Mouse (Mus musculus) CD4-positive, CD25-positive, alpha-beta regulatory T cell, adult 4 months (primary cell): ENCODE data around the gene Zfp444. TPM values are rescaled to one million over a fixed set of nuclear protein-coding genes. Genes with fewer than 3 reads are reported as not detected.
A peak's percentile ranks its signal among the peaks of the same experiment; 100 is the strongest.
"Not testable (repeated sequence)": the region's sequence is repeated elsewhere in the genome, so short reads cannot be mapped to it uniquely, and the experiment has no call there.

Experiments used
- ATAC-seq: one replicate; pipeline ENCODE4 v1.8.0; 2017
- polyA plus RNA-seq, 2 experiments: library from polyadenylated mRNA; unstranded; fragments of 100-300 nt; shearing (Covaris generic); gene quantifications; one replicate each; pipeline ENCODE4 v1.2.1; 2017

Zfp444 gene
- polyA plus RNA-seq, 2 experiments from 2014 or later = 5.6 to 10.6 TPM

GRCm38 (mm10) chr7:6162172-6162571 is 9.9 kb upstream of the Zfp444 start:
- no peak for ATAC-seq

- no peak for ATAC-seq
Measured at GRCm38 (mm10) chr7:6164671-6165070, 7.4 kb upstream of the Zfp444 start.

GRCm38 (mm10) chr7:6169403-6169802 is 2.6 kb upstream of the Zfp444 start:
- ATAC-seq = no peak

GRCm38 (mm10) chr7:6170391-6170790 is 1.6 kb upstream of the Zfp444 start:
- ATAC-seq = no peak

GRCm38 (mm10) chr7:6170871-6171270 is 1.2 kb upstream of the Zfp444 start:
- ATAC-seq = no peak

- peak; percentile 69 for ATAC-seq
Measured at GRCm38 (mm10) chr7:6171444-6172005, 501 bp upstream of the Zfp444 start.

- ATAC-seq = no peak
Measured at GRCm38 (mm10) chr7:6172674-6173244, 733 bp downstream of the Zfp444 start.

GRCm38 (mm10) chr7:6173872-6174271 is 1.8 kb downstream of the Zfp444 start:
- no peak for ATAC-seq

- ATAC-seq = not testable (repeated sequence)
Measured at GRCm38 (mm10) chr7:6174365-6174987, 2.5 kb downstream of the Zfp444 start.

GRCm38 (mm10) chr7:6179013-6179412 is 7.0 kb downstream of the Zfp444 start:
- no peak for ATAC-seq

- no peak for ATAC-seq
Measured at GRCm38 (mm10) chr7:6182882-6183281, 10.9 kb downstream of the Zfp444 start.

- no peak for ATAC-seq
Measured at GRCm38 (mm10) chr7:6183802-6184201, 11.8 kb downstream of the Zfp444 start.

- no peak for ATAC-seq
Measured at GRCm38 (mm10) chr7:6184521-6184920, 12.5 kb downstream of the Zfp444 start.

GRCm38 (mm10) chr7:6185391-6185790 is 13.4 kb downstream of the Zfp444 start:
- ATAC-seq = no peak

GRCm38 (mm10) chr7:6186176-6186575 is 14.2 kb downstream of the Zfp444 start:
- no peak for ATAC-seq

- no peak for ATAC-seq
Measured at GRCm38 (mm10) chr7:6186756-6187155, 14.7 kb downstream of the Zfp444 start.

GRCm38 (mm10) chr7:6189542-6189941 is 17.5 kb downstream of the Zfp444 start:
- no peak for ATAC-seq

- peak; percentile 71 for ATAC-seq
Measured at GRCm38 (mm10) chr7:6191376-6191775, 19.4 kb downstream of the Zfp444 start.

- peak; percentile 82 for ATAC-seq
Measured at GRCm38 (mm10) chr7:6194129-6194528, 22.1 kb downstream of the Zfp444 start.

- no peak for ATAC-seq
Measured at GRCm38 (mm10) chr7:6195777-6196176, 23.8 kb downstream of the Zfp444 start.

- no peak for ATAC-seq
Measured at GRCm38 (mm10) chr7:6196790-6197189, 24.8 kb downstream of the Zfp444 start, which contains the start of gene Galp. Galp (plus strand) TSS chr7:6197090.

- ATAC-seq = no peak
Measured at GRCm38 (mm10) chr7:6204200-6204599, 32.2 kb downstream of the Zfp444 start.

- peak; percentile 69 for ATAC-seq
Measured at GRCm38 (mm10) chr7:6213144-6213543, 41.1 kb downstream of the Zfp444 start.

- ATAC-seq = not testable (repeated sequence)
Measured at GRCm38 (mm10) chr7:6214691-6215090, 42.7 kb downstream of the Zfp444 start.
